Mouse (Mus musculus): ENCODE results near the gene Ptpre.

GRCm38 (mm10) chr7:135716445-135716877 is 179.2 kb downstream of the Ptpre start:
- TF ChIP-seq USF2 (conservative IDR thresholded peaks at IDR 0.05; ENCODE audit: low read depth, low read length) (no peak), POLR2A (IDR thresholded peaks at IDR 0.05; ENCODE audit: low read depth, low read length) (peak; percentile 73), CTCF (conservative IDR thresholded peaks at IDR 0.05 in 1 of 2, IDR thresholded peaks at IDR 0.05 in 1 of 2; ENCODE audit: low read depth in 2 of 2, low read length in 2 of 2) (no peak), EP300 (IDR thresholded peaks at IDR 0.05; ENCODE audit: low read length) (no peak), MAFK (IDR thresholded peaks at IDR 0.05; ENCODE audit: insufficient replicate concordance, low read length) (0 out of 2 replicates have a peak, but pooled peaks have one; percentile 66), ZKSCAN1 (IDR thresholded peaks at IDR 0.05; ENCODE audit: borderline replicate concordance, low read depth, low read length) (no peak), POLR2AphosphoS2 (IDR thresholded peaks at IDR 0.05; ENCODE audit: low read depth, low read length) (no peak), ZMIZ1 (IDR thresholded peaks at IDR 0.05; ENCODE audit: low read depth, low read length) (no peak)
